Mouse (Mus musculus): ENCODE measurements at regions not wholly inside any gene's neighbourhood (a gene's known extent, or its start where the extent isn't known, plus 50 kb on each side); places are given as distances from the start of the nearest gene placed in this dataset.

GRCm38 (mm10) chr15:88379342-88379741, 220.8 kb upstream of the Zdhhc25 start:
- no peak for DNase-seq

GRCm38 (mm10) chr15:88379951-88380623, 220.0 kb upstream of the Zdhhc25 start:
- DNase-seq: no peak

GRCm38 (mm10) chr15:88381419-88381818, 218.7 kb upstream of the Zdhhc25 start:
- DNase-seq: no peak

- no peak for DNase-seq
Observed at GRCm38 (mm10) chr15:88385943-88386342, 214.2 kb upstream of the Zdhhc25 start.

- DNase-seq: no peak
Observed at GRCm38 (mm10) chr15:88386711-88387110, 213.4 kb upstream of the Zdhhc25 start.

- DNase-seq: no peak
Observed at GRCm38 (mm10) chr15:88391822-88392221, 208.3 kb upstream of the Zdhhc25 start.

GRCm38 (mm10) chr15:88399064-88399463, 201.0 kb upstream of the Zdhhc25 start:
- DNase-seq: no peak

- no peak for DNase-seq
Observed at GRCm38 (mm10) chr15:88399989-88400388, 200.1 kb upstream of the Zdhhc25 start.

- DNase-seq: no peak
Observed at GRCm38 (mm10) chr15:88400787-88401186, 199.3 kb upstream of the Zdhhc25 start.

- DNase-seq: no peak
Observed at GRCm38 (mm10) chr15:88408461-88409379, 191.4 kb upstream of the Zdhhc25 start.

- no peak for DNase-seq
Observed at GRCm38 (mm10) chr15:88414206-88414605, 185.9 kb upstream of the Zdhhc25 start.

- DNase-seq: no peak
Observed at GRCm38 (mm10) chr15:88418881-88419280, 181.2 kb upstream of the Zdhhc25 start.

GRCm38 (mm10) chr15:88428441-88428840, 171.7 kb upstream of the Zdhhc25 start:
- DNase-seq: peak; percentile 12

- DNase-seq: no peak
Observed at GRCm38 (mm10) chr15:88430941-88431340, 169.2 kb upstream of the Zdhhc25 start.

- DNase-seq: no peak
Observed at GRCm38 (mm10) chr15:88448272-88448671, 151.8 kb upstream of the Zdhhc25 start.

GRCm38 (mm10) chr15:88451241-88451640, 148.9 kb upstream of the Zdhhc25 start:
- no peak for DNase-seq

- DNase-seq: peak; percentile 62
Observed at GRCm38 (mm10) chr15:88468107-88468506, 132.0 kb upstream of the Zdhhc25 start.

GRCm38 (mm10) chr15:88468810-88469209, 131.3 kb upstream of the Zdhhc25 start:
- DNase-seq: peak; percentile 51

- DNase-seq: no peak
Observed at GRCm38 (mm10) chr15:88469508-88470455, 130.3 kb upstream of the Zdhhc25 start.

GRCm38 (mm10) chr15:88472351-88473100, 127.6 kb upstream of the Zdhhc25 start:
- DNase-seq: no peak

GRCm38 (mm10) chr15:88473221-88473620, 126.9 kb upstream of the Zdhhc25 start:
- no peak for DNase-seq

GRCm38 (mm10) chr15:88483471-88483870, 116.6 kb upstream of the Zdhhc25 start:
- DNase-seq: no peak

All from kidney, postnatal 10 days (tissue).